Mouse (Mus musculus) embryonic facial prominence, embryonic 14.5 days (tissue): ENCODE data around the gene Ctcfl. TPM values are rescaled to one million over a fixed set of nuclear protein-coding genes. Genes with fewer than 3 reads are reported as not detected.

ENCODE experiments used
- ATAC-seq: fragments of 200-750 bp; cut with Nextera tagmentation; 2 replicates; pipeline ENCODE4 v1.8.0; 2017; ENCODE audit warnings: low read depth, moderate number of reproducible peaks, moderate TSS enrichment
- DNase-seq: peaks from one replicate; pipeline ENCODE4 v3.0.0-alpha.2; 2015; ENCODE audit warnings: low spot score
- H3K27ac ChIP-seq: fragments of 300-500 bp; sonication (generic); replicated peaks from 2 replicates; pipeline ENCODE4 v1.5.1; 2014; ENCODE audit warnings: low read depth, mild to moderate bottlenecking, low read length, moderate library complexity
- H3K27me3 ChIP-seq: fragments of 300-500 bp; sonication (generic); replicated peaks from 2 replicates; pipeline ENCODE4 v1.6.1; 2014; ENCODE audit warnings: low read length; ENCODE audit not compliant: control insufficient read depth, insufficient read depth
- H3K36me3 ChIP-seq: fragments of 300-500 bp; sonication (generic); 2 replicates; pipeline ENCODE4 v1.6.1; 2014; ENCODE audit warnings: low read length, mixed read lengths; ENCODE audit not compliant: control insufficient read depth, insufficient read depth
- H3K4me1 ChIP-seq: fragments of 300-500 bp; sonication (generic); 2 replicates; pipeline ENCODE4 v1.6.1; 2014; ENCODE audit warnings: antibody characterized with exemption, low read length; ENCODE audit not compliant: control insufficient read depth, insufficient read depth
- H3K4me2 ChIP-seq: fragments of 300-500 bp; sonication (generic); 2 replicates; pipeline ENCODE4 v1.6.1; 2014; ENCODE audit warnings: low read depth, mild to moderate bottlenecking, low read length, moderate library complexity, mixed read lengths
- H3K4me3 ChIP-seq: fragments of 300-500 bp; sonication (generic); 2 replicates; pipeline ENCODE4 v1.5.1; 2014; ENCODE audit warnings: low read depth, mild to moderate bottlenecking, low read length
- H3K9ac ChIP-seq: fragments of 300-500 bp; sonication (generic); 2 replicates; pipeline ENCODE4 v1.6.1; 2014; ENCODE audit warnings: low read depth, mild to moderate bottlenecking, low read length, moderate library complexity, mixed read lengths
- H3K9me3 ChIP-seq: fragments of 300-500 bp; sonication (generic); 2 replicates; pipeline ENCODE4 v1.6.1; 2016; ENCODE audit warnings: low read length; ENCODE audit not compliant: control insufficient read depth
- WGBS: fragments of 180-500 bp; shearing (Covaris S2); extraction: QIAGEN DNeasy Blood & Tissue Kit; methylation state at CpG from one replicate; pipeline ENCODE4 v1.1.7; 2014; 5-methylcytosine and 5-hydroxymethylcytosine counted together
- polyA plus RNA-seq: library from polyadenylated mRNA; unstranded; fragments of >200 nt; fragmentation: Nextera tagmentation; extraction: Ambion mirVana; gene quantifications from 2 replicates; pipeline ENCODE4 v1.2.1, GENCODE M21; 2014

Gene Ctcfl
- polyA plus RNA-seq, 1 experiment from 2014 or later: 0.06 TPM

- Histone ChIP-seq H3K4me3 (no peak overlapping the region), H3K9ac (no peak overlapping the region), H3K36me3 (no peaks in the 10 kb centered on the region), H3K9me3 (no peaks in the 10 kb centered on the region), H3K27ac (no peak overlapping the region), H3K4me1 (peaks cover 6% of the 10 kb centered on the region), H3K27me3 (no peaks in the 10 kb centered on the region), H3K4me2 (no peak overlapping the region)
- 94% methylated on average over 4 of the region's 4 CpGs for WGBS
- DNase-seq (no peak), ATAC-seq (no peak)
Observed at GRCm38 (mm10) chr2:173157871-173158270, 38.5 kb upstream of the Ctcfl start.

DNA sequence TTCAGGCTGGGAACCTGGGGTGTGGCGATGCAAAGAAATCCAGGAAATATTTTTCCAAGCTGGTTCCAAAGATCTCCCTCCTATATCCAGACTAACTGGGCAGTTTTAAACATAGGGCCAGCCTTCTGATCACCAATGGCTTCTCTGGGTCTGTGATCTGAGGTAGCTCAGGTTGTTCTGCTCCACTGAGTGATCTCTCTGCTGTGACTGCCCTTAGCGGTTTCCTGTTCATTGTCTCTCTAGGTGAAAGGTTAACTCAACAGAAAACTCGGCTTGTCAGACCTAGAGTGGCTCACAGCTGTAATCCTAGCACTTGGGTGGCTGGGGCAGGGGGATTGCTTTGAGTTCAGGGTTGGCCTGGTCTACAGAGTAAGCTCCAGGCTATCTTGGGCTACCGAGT, 38.1 kb upstream of the Ctcfl start:
- 45% methylated on average over 4 of the region's 4 CpGs for WGBS
- Histone ChIP-seq H3K4me1 (peaks cover 6% of the 10 kb centered on the region), H3K27me3 (no peaks in the 10 kb centered on the region), H3K4me2 (no peak overlapping the region), H3K27ac (no peak overlapping the region), H3K9ac (no peak overlapping the region), H3K9me3 (no peaks in the 10 kb centered on the region), H3K4me3 (no peak overlapping the region), H3K36me3 (no peaks in the 10 kb centered on the region)
- DNase-seq (no peak), ATAC-seq (no peak)

GRCm38 (mm10) chr2:173156923-173157322, 37.6 kb upstream of the Ctcfl start:
- H3K9me3 ChIP-seq: no peaks in the 10 kb centered on the region
- H3K4me3 ChIP-seq: no peak overlapping the region
- no peaks in the 10 kb centered on the region for H3K27me3 ChIP-seq
- DNase-seq (no peak), ATAC-seq (no peak)
- WGBS: 83% methylated on average over 12 of the region's 13 CpGs
- no peak overlapping the region for H3K4me2 ChIP-seq
- H3K9ac ChIP-seq: no peak overlapping the region
- peaks cover 6% of the 10 kb centered on the region for H3K4me1 ChIP-seq
- no peaks in the 10 kb centered on the region for H3K36me3 ChIP-seq
- no peak overlapping the region for H3K27ac ChIP-seq

DNA sequence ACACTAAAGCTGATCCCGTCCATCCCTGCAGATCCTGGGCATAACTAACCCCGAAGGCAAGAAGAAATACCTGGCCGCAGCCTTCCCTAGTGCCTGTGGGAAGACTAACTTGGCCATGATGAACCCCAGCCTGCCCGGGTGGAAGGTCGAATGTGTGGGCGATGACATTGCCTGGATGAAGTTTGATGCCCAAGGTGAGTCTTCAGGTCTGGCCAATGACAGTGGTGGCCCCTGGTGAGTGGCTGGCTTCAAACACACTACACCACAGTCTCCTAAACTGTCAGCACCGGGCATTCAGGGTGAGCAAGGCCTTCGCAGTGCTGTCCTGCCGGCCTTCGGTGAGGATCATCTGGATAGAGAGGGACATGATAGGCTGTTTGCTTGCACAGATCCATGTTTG, 36.6 kb upstream of the Ctcfl start:
- H3K36me3 ChIP-seq: no peaks in the 10 kb centered on the region
- no peak overlapping the region for H3K9ac ChIP-seq
- no peak for DNase-seq

GRCm38 (mm10) chr2:173154962-173155361, 35.6 kb upstream of the Ctcfl start:
- ATAC-seq (no peak), DNase-seq (no peak)
- H3K9me3 ChIP-seq: no peaks in the 10 kb centered on the region
- WGBS: 92% methylated on average over 14 of the region's 14 CpGs
- H3K27ac ChIP-seq: no peak overlapping the region
- no peaks in the 10 kb centered on the region for H3K36me3 ChIP-seq
- no peaks in the 10 kb centered on the region for H3K27me3 ChIP-seq
- no peak overlapping the region for H3K4me2 ChIP-seq
- no peak overlapping the region for H3K9ac ChIP-seq
- no peak overlapping the region for H3K4me3 ChIP-seq
- H3K4me1 ChIP-seq: peaks cover 6% of the 10 kb centered on the region

More for the DNA sequence above, 36.6 kb upstream of the Ctcfl start:
- H3K27me3 ChIP-seq: no peaks in the 10 kb centered on the region
- H3K4me1 ChIP-seq: peaks cover 6% of the 10 kb centered on the region
- H3K9me3 ChIP-seq: no peaks in the 10 kb centered on the region
- no peak overlapping the region for H3K4me2 ChIP-seq
- WGBS: 88% methylated on average over 10 of the region's 10 CpGs
- ATAC-seq: no peak
- H3K27ac ChIP-seq: no peak overlapping the region
- no peak overlapping the region for H3K4me3 ChIP-seq

- Histone ChIP-seq H3K27ac (no peak overlapping the region), H3K4me1 (peaks cover 4% of the 10 kb centered on the region), H3K4me2 (no peak overlapping the region), H3K9me3 (no peaks in the 10 kb centered on the region), H3K27me3 (no peaks in the 10 kb centered on the region), H3K4me3 (no peak overlapping the region), H3K9ac (no peak overlapping the region), H3K36me3 (no peaks in the 10 kb centered on the region)
- 90% methylated on average over 13 of the region's 13 CpGs for WGBS
- DNase-seq (no peak), ATAC-seq (no peak)
Observed at GRCm38 (mm10) chr2:173154513-173154912, 35.2 kb upstream of the Ctcfl start.

- Histone ChIP-seq H3K4me1 (no peaks in the 10 kb centered on the region), H3K9me3 (no peaks in the 10 kb centered on the region), H3K4me2 (no peak overlapping the region), H3K27me3 (no peaks in the 10 kb centered on the region), H3K36me3 (no peaks in the 10 kb centered on the region), H3K9ac (no peak overlapping the region), H3K27ac (no peak overlapping the region), H3K4me3 (no peak overlapping the region)
- ATAC-seq (no peak), DNase-seq (no peak)
- 79% methylated on average over 10 of the region's 10 CpGs for WGBS
Observed at GRCm38 (mm10) chr2:173153266-173153665, 33.9 kb upstream of the Ctcfl start.

DNA sequence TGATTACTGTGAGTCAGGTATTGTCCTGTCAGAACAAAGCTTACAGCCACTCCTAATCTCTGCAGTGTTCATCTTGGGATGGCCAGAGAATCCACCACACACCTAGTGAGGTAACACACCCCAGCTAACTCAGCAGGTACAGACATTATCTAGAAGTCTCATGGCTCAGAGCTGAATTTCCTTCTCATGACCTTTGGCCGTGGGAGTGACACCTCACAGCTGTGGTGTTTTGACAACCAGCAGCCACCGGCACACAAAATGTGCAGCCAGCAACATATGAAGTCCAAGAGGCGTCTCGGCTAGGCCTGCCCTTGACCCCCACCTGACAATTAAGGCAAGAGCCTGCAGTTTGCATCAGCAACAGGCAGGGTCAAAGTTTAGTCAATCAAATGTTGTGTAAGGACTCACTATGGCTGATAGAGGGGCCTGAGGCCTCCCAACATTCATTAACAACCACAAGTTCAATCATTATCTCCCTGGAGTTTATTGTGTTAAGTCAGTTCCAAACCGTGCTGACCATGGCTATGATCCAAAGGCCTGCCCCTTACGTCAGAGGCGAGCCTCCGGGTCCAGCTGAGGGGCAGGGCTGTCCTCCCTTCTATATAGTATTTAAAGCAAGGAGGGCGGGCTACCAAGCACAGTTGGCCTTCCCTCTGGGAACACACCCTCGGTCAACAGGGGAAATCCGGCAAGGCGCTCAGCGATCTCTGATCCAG, 33.3 kb upstream of the Ctcfl start, which contains the start of gene Pck1:
Gene Pck1, plus strand, starts transcription at position 613 of the 716 bp plus-strand sequence.
- Histone ChIP-seq H3K27ac (no peak within 1 kb of the TSS), H3K4me1 (no peaks in the 10 kb centered on the region), H3K4me3 (no peak within 1 kb of the TSS), H3K27me3 (no peaks in the 10 kb centered on the region), H3K36me3 (no peaks in the 10 kb centered on the region), H3K4me2 (no peak within 1 kb of the TSS), H3K9me3 (no peaks in the 10 kb centered on the region), H3K9ac (no peak within 1 kb of the TSS)
- WGBS: 83% methylated on average over 13 of the region's 13 CpGs
- DNase-seq (no peak), ATAC-seq (no peak)

GRCm38 (mm10) chr2:173151784-173152284, 32.5 kb upstream of the Ctcfl start:
- H3K9ac ChIP-seq: no peak overlapping the region
- H3K27me3 ChIP-seq: no peaks in the 10 kb centered on the region
- no peak overlapping the region for H3K4me2 ChIP-seq
- DNase-seq: no peak
- WGBS: 77% methylated on average over 7 of the region's 7 CpGs
- H3K27ac ChIP-seq: no peak overlapping the region
- H3K9me3 ChIP-seq: no peaks in the 10 kb centered on the region
- H3K4me3 ChIP-seq: no peak overlapping the region
- ATAC-seq: no peak
- no peaks in the 10 kb centered on the region for H3K4me1 ChIP-seq
- H3K36me3 ChIP-seq: no peaks in the 10 kb centered on the region
